Mouse (Mus musculus): ENCODE measurements at regions not wholly inside any gene's neighbourhood (a gene's known extent, or its start where the extent isn't known, plus 50 kb on each side); places are given as distances from the start of the nearest gene placed in this dataset.

GRCm38 (mm10) chr5:119047581-119047980 lies 487.1 kb downstream of the Med13l start:
- TF ChIP-seq CTCF (IDR thresholded peaks at IDR 0.05) (no peak), EP300 (IDR thresholded peaks at IDR 0.05) (no peak)

All from lung, postnatal 0 days (tissue).